Mouse (Mus musculus) MEL (cell line): ENCODE results near the gene Cpd. TPM values are rescaled to one million over a fixed set of nuclear protein-coding genes. Genes with fewer than 3 reads are reported as not detected.

Experiments used
- DNase-seq: peaks from one replicate; pipeline ENCODE4 v3.0.0; 2011; ENCODE audit warnings: low read depth, low spot score
- H3K27ac ChIP-seq: 2 replicates; pipeline ENCODE4 v1.5.1; 2012; ENCODE audit warnings: low read depth, mild to moderate bottlenecking, control low read depth, low read length, moderate library complexity; ENCODE audit not compliant: control insufficient read depth
- H3K27me3 ChIP-seq, 2 experiments: fragments of 150-350 bp in 1 of 2; sonication (generic) in 1 of 2; 2 replicates each; pipeline ENCODE4 v1.6.1; 2012; ENCODE audit warnings: low read length in 2 of 2, mild to moderate bottlenecking in 2 of 2, improper control_type of control experiment in 1 of 2, moderate library complexity in 1 of 2; ENCODE audit not compliant: insufficient read depth in 2 of 2, control insufficient read depth in 1 of 2
- H3K36me3 ChIP-seq, 2 experiments: 2 replicates each; pipeline ENCODE4 v1.6.1; 2012 to 2014; ENCODE audit warnings: low read length in 2 of 2, improper control_type of control experiment in 1 of 2, inconsistent platforms in 1 of 2, mild to moderate bottlenecking in 1 of 2; ENCODE audit not compliant: insufficient read depth in 2 of 2, control insufficient read depth in 1 of 2
- H3K4me1 ChIP-seq, 2 experiments: fragments of 150-350 bp in 1 of 2; sonication (generic) in 1 of 2; 2 replicates each; pipeline ENCODE4 v1.6.1; 2012; ENCODE audit warnings: low read length in 2 of 2, improper control_type of control experiment in 1 of 2, mild to moderate bottlenecking in 1 of 2; ENCODE audit not compliant: insufficient read depth in 2 of 2, control insufficient read depth in 1 of 2
- H3K4me3 ChIP-seq, 2 experiments: fragments of 150-350 bp in 1 of 2; sonication (generic) in 1 of 2; 2 replicates each; pipeline ENCODE4 v1.5.1; 2012; ENCODE audit warnings: low read depth in 2 of 2, low read length in 2 of 2, mild to moderate bottlenecking in 2 of 2, moderate library complexity in 2 of 2, control low read depth in 1 of 2, improper control_type of control experiment in 1 of 2; ENCODE audit not compliant: control insufficient read depth in 1 of 2, insufficient read depth in 1 of 2
- H3K79me2 ChIP-seq: 2 replicates; pipeline ENCODE4 v1.6.1; 2012; ENCODE audit warnings: mild to moderate bottlenecking, low read length, moderate library complexity; ENCODE audit not compliant: control insufficient read depth, poor library complexity, insufficient read depth
- H3K9ac ChIP-seq: 2 replicates; pipeline ENCODE4 v1.6.1; 2012; ENCODE audit warnings: low read depth, mild to moderate bottlenecking, control low read depth, low read length, moderate library complexity; ENCODE audit not compliant: control insufficient read depth, poor library complexity, severe bottlenecking
- H3K9me3 ChIP-seq: fragments of 150-350 bp; sonication (generic); replicated peaks from 2 replicates; pipeline ENCODE4 v1.6.1; 2012; ENCODE audit warnings: mild to moderate bottlenecking, low read length, improper control_type of control experiment, moderate library complexity; ENCODE audit not compliant: insufficient read depth
- BHLHE40 ChIP-seq: IDR thresholded peaks from 2 replicates; pipeline ENCODE4 v1.6.1; 2012; ENCODE audit warnings: low read depth, mild to moderate bottlenecking, inconsistent platforms, low read length, improper control_type of control experiment, borderline replicate concordance
- CHD1 ChIP-seq: IDR thresholded peaks from 2 replicates; pipeline ENCODE4 v1.6.1; 2012; ENCODE audit warnings: low read depth, mild to moderate bottlenecking, inconsistent platforms, low read length, improper control_type of control experiment
- CTCF ChIP-seq, 3 experiments: IDR thresholded peaks in 2 of 3; conservative IDR thresholded peaks in 1 of 3; 2 replicates each; pipeline ENCODE4 v1.5.1; 2011 to 2012; ENCODE audit warnings: low read length in 3 of 3, low read depth in 2 of 3, mild to moderate bottlenecking in 2 of 3, improper control_type of control experiment in 1 of 3, inconsistent platforms in 1 of 3, mixed read lengths in 1 of 3, moderate library complexity in 1 of 3; ENCODE audit not compliant: control insufficient read depth in 1 of 3, insufficient read depth in 1 of 3, poor library complexity in 1 of 3, severe bottlenecking in 1 of 3
- E2F4 ChIP-seq: IDR thresholded peaks from 2 replicates; pipeline ENCODE4 v1.6.1; 2011; ENCODE audit warnings: low read depth, low read length, improper control_type of control experiment, borderline replicate concordance
- ELF1 ChIP-seq: IDR thresholded peaks from 2 replicates; pipeline ENCODE4 v1.6.1; 2014; ENCODE audit warnings: low read depth, mild to moderate bottlenecking, inconsistent platforms, low read length, improper control_type of control experiment, moderate library complexity
- EP300 ChIP-seq, 2 experiments: IDR thresholded peaks; 2 replicates each; pipeline ENCODE4 v1.6.1; 2011; ENCODE audit warnings: improper control_type of control experiment in 2 of 2, low read length in 2 of 2, low read depth in 1 of 2, mild to moderate bottlenecking in 1 of 2
- ETS1 ChIP-seq: IDR thresholded peaks from 2 replicates; pipeline ENCODE4 v1.6.1; 2012; ENCODE audit warnings: low read depth, mild to moderate bottlenecking, inconsistent platforms, low read length, improper control_type of control experiment, moderate library complexity
- GABPA ChIP-seq: IDR thresholded peaks from 2 replicates; pipeline ENCODE4 v1.6.1; 2012; ENCODE audit warnings: low read depth, mild to moderate bottlenecking, inconsistent platforms, low read length, improper control_type of control experiment, moderate library complexity
- HCFC1 ChIP-seq: IDR thresholded peaks from 2 replicates; pipeline ENCODE4 v1.6.1; 2012; ENCODE audit warnings: low read depth, mild to moderate bottlenecking, inconsistent platforms, low read length, improper control_type of control experiment, moderate library complexity
- KAT2A ChIP-seq: conservative IDR thresholded peaks from 2 replicates; pipeline ENCODE4 v1.6.1; 2012; ENCODE audit warnings: low read depth, low read length, improper control_type of control experiment, inconsistent platforms
- MAFK ChIP-seq: IDR thresholded peaks from 2 replicates; pipeline ENCODE4 v1.6.1; 2011; ENCODE audit warnings: low read depth, mild to moderate bottlenecking, low read length, improper control_type of control experiment, borderline replicate concordance
- MAX ChIP-seq: IDR thresholded peaks from 2 replicates; pipeline ENCODE4 v1.6.1; 2011; ENCODE audit warnings: low read length, improper control_type of control experiment
- MAZ ChIP-seq: IDR thresholded peaks from 2 replicates; pipeline ENCODE4 v1.6.1; 2012; ENCODE audit warnings: low read depth, mild to moderate bottlenecking, inconsistent platforms, low read length, improper control_type of control experiment
- MXI1 ChIP-seq: IDR thresholded peaks from 2 replicates; pipeline ENCODE4 v1.6.1; 2011; ENCODE audit warnings: mild to moderate bottlenecking, low read depth, low read length, improper control_type of control experiment
- MYC ChIP-seq: IDR thresholded peaks from 2 replicates; pipeline ENCODE4 v1.6.1; 2011; ENCODE audit warnings: low read depth, mild to moderate bottlenecking, low read length, improper control_type of control experiment, moderate library complexity
- NELFE ChIP-seq: IDR thresholded peaks from 2 replicates; pipeline ENCODE4 v1.6.1; 2011; ENCODE audit warnings: low read depth, low read length, improper control_type of control experiment
- POLR2A ChIP-seq, 2 experiments: IDR thresholded peaks; 2 replicates each; pipeline ENCODE4 v1.6.1; 2011 to 2012; ENCODE audit warnings: low read length in 2 of 2, mild to moderate bottlenecking in 2 of 2, control low read depth in 1 of 2, improper control_type of control experiment in 1 of 2, low read depth in 1 of 2, moderate library complexity in 1 of 2; ENCODE audit not compliant: control insufficient read depth in 1 of 2, insufficient read depth in 1 of 2, poor library complexity in 1 of 2
- POLR2AphosphoS2 ChIP-seq: IDR thresholded peaks from 2 replicates; pipeline ENCODE4 v1.6.1; 2011; ENCODE audit warnings: low read length, improper control_type of control experiment
- RAD21 ChIP-seq: IDR thresholded peaks from 2 replicates; pipeline ENCODE4 v1.6.1; 2011; ENCODE audit warnings: mild to moderate bottlenecking, low read depth, low read length, improper control_type of control experiment
- SIN3A ChIP-seq: IDR thresholded peaks from 2 replicates; pipeline ENCODE4 v1.6.1; 2012; ENCODE audit warnings: low read length, improper control_type of control experiment, inconsistent platforms
- SMC3 ChIP-seq: IDR thresholded peaks from 2 replicates; pipeline ENCODE4 v1.6.1; 2011; ENCODE audit warnings: low read depth, low read length, improper control_type of control experiment
- TAL1 ChIP-seq: IDR thresholded peaks from 2 replicates; pipeline ENCODE4 v1.6.1; 2012; ENCODE audit warnings: mild to moderate bottlenecking, inconsistent platforms, low read length, moderate library complexity, mixed read lengths
- TBP ChIP-seq: IDR thresholded peaks from 2 replicates; pipeline ENCODE4 v1.8.0; 2011; ENCODE audit warnings: low read depth, low read length, improper control_type of control experiment
- TCF12 ChIP-seq: IDR thresholded peaks from 2 replicates; pipeline ENCODE4 v1.6.1; 2014; ENCODE audit warnings: low read depth, mild to moderate bottlenecking, inconsistent platforms, low read length, improper control_type of control experiment, moderate library complexity
- USF1 ChIP-seq: IDR thresholded peaks from 2 replicates; pipeline ENCODE4 v1.6.1; 2014; ENCODE audit warnings: low read depth, mild to moderate bottlenecking, inconsistent platforms, low read length, improper control_type of control experiment, moderate library complexity
- USF2 ChIP-seq, 2 experiments: IDR thresholded peaks; 2 replicates each; pipeline ENCODE4 v1.6.1; 2011 to 2012; ENCODE audit warnings: improper control_type of control experiment in 2 of 2, low read length in 2 of 2, borderline replicate concordance in 1 of 2, inconsistent platforms in 1 of 2, low read depth in 1 of 2, mild to moderate bottlenecking in 1 of 2; ENCODE audit not compliant: insufficient read depth in 1 of 2
- ZC3H11A ChIP-seq: IDR thresholded peaks from 2 replicates; pipeline ENCODE4 v1.6.1; 2012; ENCODE audit warnings: low read depth, mild to moderate bottlenecking, inconsistent platforms, low read length, improper control_type of control experiment
- ZKSCAN1 ChIP-seq: IDR thresholded peaks from 2 replicates; pipeline ENCODE4 v1.6.1; 2012; ENCODE audit warnings: low read depth, mild to moderate bottlenecking, inconsistent platforms, low read length, improper control_type of control experiment, moderate library complexity
- ZMIZ1 ChIP-seq: IDR thresholded peaks from 2 replicates; pipeline ENCODE4 v1.6.1; 2012; ENCODE audit warnings: low read depth, mild to moderate bottlenecking, inconsistent platforms, low read length, improper control_type of control experiment, moderate library complexity
- ZNF384 ChIP-seq: IDR thresholded peaks from 2 replicates; pipeline ENCODE4 v1.6.1; 2012; ENCODE audit warnings: low read depth, mild to moderate bottlenecking, inconsistent platforms, low read length, improper control_type of control experiment
- polyA plus RNA-seq, 2 experiments: library from polyadenylated mRNA; stranded (reverse) in 1 of 2; unstranded in 1 of 2; fragments of >175 nt in 1 of 2; fragments of >200 nt in 1 of 2; gene quantifications; 2 replicates each; pipeline versions ENCODE4 v1.2.1 to v1.2.4; 2012; ENCODE audit warnings: low replicate concordance in 2 of 2, low read depth in 1 of 2; ENCODE audit not compliant: insufficient read length in 2 of 2, insufficient read depth in 1 of 2, missing spikeins in 1 of 2
- total RNA-seq: library from RNA; depleted of rRNA; stranded (reverse); fragments of 300-350 nt; gene quantifications from 2 replicates; pipeline ENCODE4 v1.2.3, GENCODE M21; 2012

Cpd gene
- total and polyA plus RNA-seq, 3 experiments, result 7.5 to 14.6 TPM; not detected in 1

- Histone ChIP-seq H3K4me1 (peaks cover 4 to 5% of the 10 kb centered on the region in 2 experiments; a peak in 2 of 4 replicates), H3K9ac (peak overlapping the region; percentile 50), H3K27me3 (peaks cover 0 to 3% of the 10 kb centered on the region in 2 experiments; a peak in 1 of 4 replicates), H3K79me2 (peaks cover 11% of the 10 kb centered on the region), H3K27ac (no peak overlapping the region), H3K9me3 (no peaks in the 10 kb centered on the region), H3K4me3 (peak overlapping the region; percentile 42 to 93), H3K36me3 (peaks cover 6 to 8% of the 10 kb centered on the region in 2 experiments)
- no peak for DNase-seq
- no peak for TF ChIP-seq SIN3A
- no peak for TF ChIP-seq POLR2AphosphoS2
- 0 out of 2 replicates have a peak, but pooled peaks have one; percentile 81 for TF ChIP-seq CHD1
- no peak for TF ChIP-seq KAT2A
- no peak for TF ChIP-seq CTCF (IDR thresholded peaks at IDR 0.05 in 2 of 3, conservative IDR thresholded peaks at IDR 0.05 in 1 of 3; ENCODE audit: control insufficient read depth in 1 of 3, insufficient read depth in 1 of 3, low read depth in 2 of 3, low read length in 3 of 3, poor library complexity in 1 of 3, severe bottlenecking in 1 of 3)
- TF ChIP-seq GABPA, result no peak
- TF ChIP-seq SMC3, result no peak
Measured at GRCm38 (mm10) chr11:76763741-76764122, 83.1 kb downstream of the Cpd start.

GRCm38 (mm10) chr11:76763053-76763740, 83.6 kb downstream of the Cpd start, which contains the start of gene Gosr1:
Gosr1 (minus strand) TSS chr11:76763579.
- Histone ChIP-seq H3K27ac (peak within 1 kb of the TSS; percentile 61), H3K9me3 (no peaks in the 10 kb centered on the region), H3K9ac (peak within 1 kb of the TSS; percentile 94), H3K36me3 (peaks cover 6 to 8% of the 10 kb centered on the region in 2 experiments), H3K27me3 (peaks cover 0 to 3% of the 10 kb centered on the region in 2 experiments; a peak in 1 of 4 replicates), H3K4me3 (peak within 1 kb of the TSS; percentile 89 to 93), H3K79me2 (peaks cover 11% of the 10 kb centered on the region), H3K4me1 (peaks cover 4 to 5% of the 10 kb centered on the region in 2 experiments; a peak in 2 of 4 replicates)
- peak; percentile 99 for DNase-seq
- TF ChIP-seq ZMIZ1, result peak; percentile 83
- TF ChIP-seq MAX, result peak; percentile 80
- peak; percentile 64; the same call in 1 of the 2 replicates for TF ChIP-seq ETS1
- no peak for TF ChIP-seq MAFK
- no peak for TF ChIP-seq ZNF384
- peak; percentile 95 to 97 for TF ChIP-seq POLR2A (IDR thresholded peaks at IDR 0.05; ENCODE audit: control insufficient read depth in 1 of 2, insufficient read depth in 1 of 2, low read depth in 1 of 2, low read length in 2 of 2, poor library complexity in 1 of 2)
- TF ChIP-seq E2F4, result no peak
- no peak; the same call in 1 of the 2 replicates for TF ChIP-seq RAD21
- TF ChIP-seq USF1, result no peak
- peak; percentile 96 for TF ChIP-seq HCFC1
- TF ChIP-seq MXI1, result peak; percentile 87
- TF ChIP-seq GABPA, result peak; percentile 93; the same call in 1 of the 2 replicates
- peak; percentile 74 for TF ChIP-seq ELF1
- peak; percentile 93 for TF ChIP-seq POLR2AphosphoS2
- TF ChIP-seq USF2 (IDR thresholded peaks at IDR 0.05; ENCODE audit: borderline replicate concordance in 1 of 2, insufficient read depth in 1 of 2, low read depth in 1 of 2, low read length in 2 of 2), result no peak
- peak; percentile 91 for TF ChIP-seq TCF12
- TF ChIP-seq EP300 (IDR thresholded peaks at IDR 0.05; ENCODE audit: low read depth in 1 of 2, low read length in 2 of 2), result no peak
- TF ChIP-seq SMC3, result peak; percentile 65
- TF ChIP-seq TAL1, result no peak
- TF ChIP-seq MAZ, result peak; percentile 96
- no peak for TF ChIP-seq ZKSCAN1
- 0 out of 2 replicates have a peak, but pooled peaks have one; percentile 34 for TF ChIP-seq BHLHE40
- peak; percentile 88 for TF ChIP-seq MYC
- TF ChIP-seq NELFE, result peak; percentile 95
- peak; percentile 96 for TF ChIP-seq TBP
- TF ChIP-seq ZC3H11A, result no peak
